Mouse (Mus musculus): Measurements from ENCODE around the gene Rnpepl1.

DNA sequence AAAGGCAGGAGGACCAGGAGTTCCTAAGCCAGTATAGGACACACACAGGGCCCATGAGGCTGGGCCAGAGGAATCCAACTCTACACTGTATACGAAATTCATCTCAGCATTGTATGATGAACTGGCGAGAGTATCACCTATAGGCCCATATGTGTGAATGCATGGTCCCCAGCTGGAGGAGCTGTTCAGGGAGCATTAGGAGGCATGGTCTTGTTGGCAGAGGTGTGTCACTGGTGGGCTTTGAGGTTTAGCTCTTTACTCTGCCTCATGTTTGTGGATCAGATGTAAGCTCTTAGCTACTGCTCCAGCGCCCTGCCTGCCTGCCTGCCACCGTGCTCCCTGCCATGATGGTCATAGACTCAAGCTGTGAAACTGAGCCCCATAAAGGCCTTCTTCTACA, 47.3 kb upstream of the Rnpepl1 start:
- TF ChIP-seq CTCF (IDR thresholded peaks at IDR 0.05; ENCODE audit: extremely low read depth, insufficient read depth, insufficient read length, insufficient replicate concordance) (no peak), POLR2A (IDR thresholded peaks at IDR 0.05; ENCODE audit: low read depth, low read length) (no peak)
